Mouse (Mus musculus) urinary bladder, adult 18-20 months (tissue): ENCODE results near the gene Cdk12.
"Not testable (repeated sequence)": the region's sequence is repeated elsewhere in the genome, so short reads cannot be mapped to it uniquely, and the experiment has no call there.

ENCODE experiments used
- DNase-seq, 2 experiments: peaks; one replicate each; pipeline ENCODE4 v3.0.0; 2022; ENCODE audit warnings: low spot score in 2 of 2, mixed read lengths in 2 of 2

Gene Cdk12

GRCm38 (mm10) chr11:98202641-98203350 is at the start of gene Cdk12:
Gene Cdk12, plus strand, starts transcription at chr11:98203059.
- peak; percentile 84 to 95 for DNase-seq

GRCm38 (mm10) chr11:98155094-98155493 is 47.8 kb upstream of the Cdk12 start:
- no peak for DNase-seq

- no peak for DNase-seq
Observed at GRCm38 (mm10) chr11:98168400-98168799, 34.5 kb upstream of the Cdk12 start.

GRCm38 (mm10) chr11:98182149-98182548 is 20.7 kb upstream of the Cdk12 start:
- DNase-seq: not testable (repeated sequence)

- no peak for DNase-seq
Observed at GRCm38 (mm10) chr11:98187640-98188395, 15.0 kb upstream of the Cdk12 start.

GRCm38 (mm10) chr11:98190820-98191219 is 12.0 kb upstream of the Cdk12 start:
- no peak for DNase-seq

- DNase-seq: peak; percentile 78 to 88
Observed at GRCm38 (mm10) chr11:98192901-98193805, 9.7 kb upstream of the Cdk12 start, which contains the start of gene Med1. Gene Med1, minus strand, starts transcription at chr11:98193293.

- peak; percentile 16 to 37 for DNase-seq
Observed at GRCm38 (mm10) chr11:98201791-98202640, 843 bp upstream of the Cdk12 start.

- peak in 1 of 2 experiments; percentile 58 for DNase-seq
Observed at GRCm38 (mm10) chr11:98203351-98203911, 572 bp downstream of the Cdk12 start.

GRCm38 (mm10) chr11:98203931-98204421 is 1.1 kb downstream of the Cdk12 start:
- DNase-seq: peak in 1 of 2 experiments; percentile 22

GRCm38 (mm10) chr11:98205463-98205862 is 2.6 kb downstream of the Cdk12 start:
- no peak for DNase-seq

- DNase-seq: not testable (repeated sequence)
Observed at GRCm38 (mm10) chr11:98206281-98206680, 3.4 kb downstream of the Cdk12 start.

- not testable (repeated sequence) for DNase-seq
Observed at GRCm38 (mm10) chr11:98209661-98210060, 6.8 kb downstream of the Cdk12 start.

- no peak for DNase-seq
Observed at GRCm38 (mm10) chr11:98213311-98213710, 10.5 kb downstream of the Cdk12 start.

- DNase-seq: no peak
Observed at GRCm38 (mm10) chr11:98226349-98226748, 23.5 kb downstream of the Cdk12 start.

- no peak for DNase-seq
Observed at GRCm38 (mm10) chr11:98238416-98238815, 35.6 kb downstream of the Cdk12 start.

- DNase-seq: no peak
Observed at GRCm38 (mm10) chr11:98238995-98239394, 36.1 kb downstream of the Cdk12 start.

GRCm38 (mm10) chr11:98242910-98243309 is 40.1 kb downstream of the Cdk12 start:
- not testable (repeated sequence) for DNase-seq

GRCm38 (mm10) chr11:98244415-98244814 is 41.6 kb downstream of the Cdk12 start:
- DNase-seq: no peak

- no peak for DNase-seq
Observed at GRCm38 (mm10) chr11:98247325-98247724, 44.5 kb downstream of the Cdk12 start.
